Mouse (Mus musculus): ENCODE data around the gene Spon1. TPM values are rescaled to one million over a fixed set of nuclear protein-coding genes. Genes with fewer than 3 reads are reported as not detected.

Gene Spon1
- polyA plus RNA-seq, 1 experiment from 2014 or later: 79.1 TPM

GRCm38 (mm10) chr7:113795209-113795608, 29.4 kb downstream of the Spon1 start:
- Histone ChIP-seq H3K27ac (ENCODE audit: low read depth, low read length) (no peak overlapping the region), H3K4me1 (ENCODE audit: control insufficient read depth, insufficient read depth, low read length) (no peaks in the 10 kb centered on the region), H3K27me3 (ENCODE audit: control insufficient read depth, insufficient read depth, low read length) (no peaks in the 10 kb centered on the region), H3K36me3 (ENCODE audit: control insufficient read depth, insufficient read depth, low read length) (no peaks in the 10 kb centered on the region), H3K4me2 (ENCODE audit: low read depth) (no peak overlapping the region), H3K4me3 (ENCODE audit: low read depth, low read length) (no peak overlapping the region), H3K9ac (ENCODE audit: low read length) (no peak overlapping the region), H3K9me3 (ENCODE audit: control insufficient read depth, low read length) (no peaks in the 10 kb centered on the region)
- DNase-seq (ENCODE audit: low spot score): no peak
- no peak for ATAC-seq (ENCODE audit: insufficient read depth, low FRiP score, low TSS enrichment)
- WGBS: 67% methylated on average over 5 of the region's 5 CpGs

DNA sequence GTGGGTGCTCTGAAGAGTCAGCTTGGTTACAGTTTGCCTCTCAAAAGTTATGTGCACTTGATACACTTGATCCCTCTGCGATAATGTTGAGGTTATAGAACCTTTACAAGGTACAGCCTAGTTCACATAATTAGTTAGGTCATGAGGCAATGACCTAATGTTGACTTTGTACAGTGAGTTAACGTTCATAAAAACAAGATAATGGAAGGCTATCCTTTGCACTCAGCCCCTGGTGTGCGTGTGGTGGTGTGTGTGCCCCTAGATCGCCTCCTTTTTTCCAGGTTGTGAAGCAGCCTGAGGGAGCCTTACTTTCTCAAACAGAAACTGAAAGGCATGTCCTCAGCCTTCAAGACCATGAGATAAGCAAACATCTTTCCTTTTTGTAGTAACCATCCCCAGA, 31.3 kb downstream of the Spon1 start:
- Histone ChIP-seq H3K9ac (ENCODE audit: low read length) (no peak overlapping the region), H3K4me1 (ENCODE audit: control insufficient read depth, insufficient read depth, low read length) (no peaks in the 10 kb centered on the region), H3K4me2 (ENCODE audit: low read depth) (no peak overlapping the region), H3K36me3 (ENCODE audit: control insufficient read depth, insufficient read depth, low read length) (no peaks in the 10 kb centered on the region), H3K9me3 (ENCODE audit: control insufficient read depth, low read length) (no peaks in the 10 kb centered on the region), H3K27ac (ENCODE audit: low read depth, low read length) (no peak overlapping the region), H3K27me3 (ENCODE audit: control insufficient read depth, insufficient read depth, low read length) (no peaks in the 10 kb centered on the region), H3K4me3 (ENCODE audit: low read depth, low read length) (no peak overlapping the region)
- 85% methylated on average over 4 of the region's 4 CpGs for WGBS
- ATAC-seq (ENCODE audit: insufficient read depth, low FRiP score, low TSS enrichment): no peak
- DNase-seq (ENCODE audit: low spot score): no peak

DNA sequence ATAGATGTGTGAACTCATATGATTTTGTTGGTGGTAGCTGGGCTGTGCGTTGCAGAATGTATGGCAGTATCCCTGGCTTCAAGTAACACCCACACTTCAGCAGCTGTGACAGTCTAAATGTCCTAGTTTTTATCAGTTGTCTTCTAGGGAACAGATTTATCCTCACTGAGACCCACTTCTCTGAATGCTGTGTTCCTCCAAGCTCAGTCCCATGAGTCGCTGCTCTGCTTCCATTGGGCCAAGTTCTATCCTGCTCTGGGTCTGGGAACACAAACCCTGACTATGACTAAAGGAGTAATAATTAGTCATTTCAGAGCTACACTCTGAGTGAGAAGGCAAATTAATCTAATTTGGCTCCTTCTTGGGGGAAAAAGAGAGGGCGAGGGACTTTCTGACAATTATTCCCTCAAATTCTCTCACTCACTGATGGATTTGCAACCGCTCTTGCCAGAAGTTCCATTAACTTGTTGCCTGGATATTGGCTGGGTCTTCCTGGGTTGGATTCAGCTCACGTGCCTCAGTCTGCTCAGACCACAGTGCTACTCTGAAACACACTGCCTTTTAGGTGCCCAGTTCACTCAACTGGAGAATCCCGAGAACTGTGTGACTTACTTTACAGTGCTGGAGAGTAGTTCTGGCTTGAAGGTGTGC, 32.9 kb downstream of the Spon1 start:
- Histone ChIP-seq H3K4me3 (ENCODE audit: low read depth, low read length) (no peak overlapping the region), H3K27ac (ENCODE audit: low read depth, low read length) (no peak overlapping the region), H3K36me3 (ENCODE audit: control insufficient read depth, insufficient read depth, low read length) (no peaks in the 10 kb centered on the region), H3K9ac (ENCODE audit: low read length) (no peak overlapping the region), H3K4me1 (ENCODE audit: control insufficient read depth, insufficient read depth, low read length) (no peaks in the 10 kb centered on the region), H3K4me2 (ENCODE audit: low read depth) (no peak overlapping the region), H3K9me3 (ENCODE audit: control insufficient read depth, low read length) (no peaks in the 10 kb centered on the region), H3K27me3 (ENCODE audit: control insufficient read depth, insufficient read depth, low read length) (no peaks in the 10 kb centered on the region)
- ATAC-seq (ENCODE audit: insufficient read depth, low FRiP score, low TSS enrichment) (no peak), DNase-seq (ENCODE audit: low spot score) (no peak)
- WGBS: 92% methylated on average over 6 of the region's 6 CpGs

DNA sequence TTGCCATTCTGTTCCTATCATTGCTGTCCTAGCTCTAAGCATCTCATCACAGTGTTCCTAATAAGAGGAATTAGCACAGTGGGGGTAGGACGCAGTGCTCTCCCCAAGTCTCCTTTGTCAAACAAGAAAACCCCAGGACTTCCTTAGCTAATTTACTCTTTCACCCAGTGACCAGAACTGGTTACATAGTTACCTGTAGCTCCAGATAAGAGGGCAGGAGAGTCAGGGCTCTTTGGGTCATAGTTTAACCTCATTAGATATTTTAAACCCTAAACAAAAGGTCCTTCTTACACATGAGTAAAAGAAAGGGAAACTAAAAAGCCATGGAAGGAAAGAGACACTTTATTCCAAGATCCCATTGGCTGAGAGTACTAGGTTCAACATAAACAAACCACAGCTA, 44.0 kb downstream of the Spon1 start:
- 94% methylated on average over 1 of the region's 1 CpGs for WGBS
- H3K9me3 ChIP-seq (ENCODE audit: control insufficient read depth, low read length): no peaks in the 10 kb centered on the region
- ATAC-seq (ENCODE audit: insufficient read depth, low FRiP score, low TSS enrichment) (no peak), DNase-seq (ENCODE audit: low spot score) (no peak)
- H3K9ac ChIP-seq (ENCODE audit: low read length): no peak overlapping the region
- H3K27me3 ChIP-seq (ENCODE audit: control insufficient read depth, insufficient read depth, low read length): no peaks in the 10 kb centered on the region
- no peak overlapping the region for H3K27ac ChIP-seq (ENCODE audit: low read depth, low read length)
- H3K4me2 ChIP-seq (ENCODE audit: low read depth): no peak overlapping the region
- no peak overlapping the region for H3K4me3 ChIP-seq (ENCODE audit: low read depth, low read length)
- no peaks in the 10 kb centered on the region for H3K4me1 ChIP-seq (ENCODE audit: control insufficient read depth, insufficient read depth, low read length)
- no peaks in the 10 kb centered on the region for H3K36me3 ChIP-seq (ENCODE audit: control insufficient read depth, insufficient read depth, low read length)

GRCm38 (mm10) chr7:113811376-113812158, 45.8 kb downstream of the Spon1 start:
- Histone ChIP-seq H3K4me2 (ENCODE audit: low read depth) (no peak overlapping the region), H3K4me1 (ENCODE audit: control insufficient read depth, insufficient read depth, low read length) (no peaks in the 10 kb centered on the region), H3K9ac (ENCODE audit: low read length) (no peak overlapping the region), H3K36me3 (ENCODE audit: control insufficient read depth, insufficient read depth, low read length) (no peaks in the 10 kb centered on the region), H3K4me3 (ENCODE audit: low read depth, low read length) (no peak overlapping the region), H3K27ac (ENCODE audit: low read depth, low read length) (no peak overlapping the region), H3K9me3 (ENCODE audit: control insufficient read depth, low read length) (no peaks in the 10 kb centered on the region), H3K27me3 (ENCODE audit: control insufficient read depth, insufficient read depth, low read length) (no peaks in the 10 kb centered on the region)
- no peak for ATAC-seq (ENCODE audit: insufficient read depth, low FRiP score, low TSS enrichment)
- DNase-seq (ENCODE audit: low spot score): no peak
- 89% methylated on average over 10 of the region's 10 CpGs for WGBS

DNA sequence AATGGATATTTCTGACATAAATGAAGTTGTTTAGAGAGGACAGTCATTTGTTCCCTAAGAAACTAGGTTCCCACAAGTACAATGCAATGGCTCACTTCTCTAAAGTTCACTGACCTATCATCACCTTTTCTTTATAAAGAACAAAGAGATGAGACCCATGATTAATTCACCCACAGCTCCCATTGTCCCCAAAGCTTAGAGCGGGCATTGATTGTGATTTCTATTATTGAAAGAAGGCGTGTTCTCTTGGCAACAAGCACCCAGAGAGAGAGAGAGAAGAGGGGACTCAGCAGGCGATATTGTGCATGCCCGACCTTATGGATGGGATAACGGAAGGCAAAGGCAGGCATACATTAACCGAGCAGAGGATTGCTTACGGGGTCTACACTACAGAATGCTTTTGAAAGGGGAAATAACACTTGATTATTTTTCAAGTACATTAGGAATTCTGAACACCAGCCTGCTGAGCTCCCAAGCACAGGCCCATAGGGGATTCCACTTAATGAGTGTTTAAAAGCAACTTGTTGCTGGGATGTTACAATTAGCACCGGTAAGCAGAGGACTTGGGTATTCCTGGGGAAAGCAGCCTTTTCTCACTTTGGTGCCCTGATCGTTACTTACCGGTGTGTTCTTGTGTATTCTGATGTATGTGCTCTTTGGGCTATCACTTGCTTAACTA, 48.4 kb downstream of the Spon1 start:
- Histone ChIP-seq H3K36me3 (ENCODE audit: control insufficient read depth, insufficient read depth, low read length) (no peaks in the 10 kb centered on the region), H3K9me3 (ENCODE audit: control insufficient read depth, low read length) (no peaks in the 10 kb centered on the region), H3K27ac (ENCODE audit: low read depth, low read length) (no peak overlapping the region), H3K4me1 (ENCODE audit: control insufficient read depth, insufficient read depth, low read length) (no peaks in the 10 kb centered on the region), H3K9ac (ENCODE audit: low read length) (no peak overlapping the region), H3K27me3 (ENCODE audit: control insufficient read depth, insufficient read depth, low read length) (no peaks in the 10 kb centered on the region), H3K4me3 (ENCODE audit: low read depth, low read length) (no peak overlapping the region), H3K4me2 (ENCODE audit: low read depth) (no peak overlapping the region)
- DNase-seq (ENCODE audit: low spot score): peak; percentile 26
- no peak for ATAC-seq (ENCODE audit: insufficient read depth, low FRiP score, low TSS enrichment)
- 61% methylated on average over 10 of the region's 10 CpGs for WGBS

DNA sequence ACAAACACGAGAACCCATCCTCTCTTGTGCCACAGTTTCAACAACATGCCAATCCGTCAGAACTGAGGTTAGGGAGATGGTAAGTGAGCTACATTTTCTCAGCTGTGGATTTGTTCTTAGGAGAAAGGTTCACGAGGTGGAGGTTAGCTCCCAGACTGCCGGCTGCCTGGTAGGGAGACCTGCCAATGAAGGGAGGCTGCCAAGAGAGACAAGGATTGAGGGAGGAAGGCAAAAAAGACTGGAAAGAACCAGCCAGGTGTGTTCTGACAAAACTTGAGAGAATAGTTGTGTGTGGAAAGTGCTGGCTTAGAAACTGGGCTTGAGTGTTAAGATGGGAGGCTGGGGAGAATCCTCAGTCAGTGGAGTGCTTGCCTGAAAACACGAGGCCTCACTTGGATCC, 49.9 kb downstream of the Spon1 start:
- no peak for ATAC-seq (ENCODE audit: insufficient read depth, low FRiP score, low TSS enrichment)
- Histone ChIP-seq H3K4me2 (ENCODE audit: low read depth) (no peak overlapping the region), H3K9me3 (ENCODE audit: control insufficient read depth, low read length) (no peaks in the 10 kb centered on the region), H3K4me3 (ENCODE audit: low read depth, low read length) (no peak overlapping the region), H3K36me3 (ENCODE audit: control insufficient read depth, insufficient read depth, low read length) (no peaks in the 10 kb centered on the region), H3K27ac (ENCODE audit: low read depth, low read length) (no peak overlapping the region), H3K9ac (ENCODE audit: low read length) (no peak overlapping the region), H3K4me1 (ENCODE audit: control insufficient read depth, insufficient read depth, low read length) (no peaks in the 10 kb centered on the region), H3K27me3 (ENCODE audit: control insufficient read depth, insufficient read depth, low read length) (no peaks in the 10 kb centered on the region)
- 80% methylated on average over 5 of the region's 5 CpGs for WGBS
- DNase-seq (ENCODE audit: low spot score): no peak

DNA sequence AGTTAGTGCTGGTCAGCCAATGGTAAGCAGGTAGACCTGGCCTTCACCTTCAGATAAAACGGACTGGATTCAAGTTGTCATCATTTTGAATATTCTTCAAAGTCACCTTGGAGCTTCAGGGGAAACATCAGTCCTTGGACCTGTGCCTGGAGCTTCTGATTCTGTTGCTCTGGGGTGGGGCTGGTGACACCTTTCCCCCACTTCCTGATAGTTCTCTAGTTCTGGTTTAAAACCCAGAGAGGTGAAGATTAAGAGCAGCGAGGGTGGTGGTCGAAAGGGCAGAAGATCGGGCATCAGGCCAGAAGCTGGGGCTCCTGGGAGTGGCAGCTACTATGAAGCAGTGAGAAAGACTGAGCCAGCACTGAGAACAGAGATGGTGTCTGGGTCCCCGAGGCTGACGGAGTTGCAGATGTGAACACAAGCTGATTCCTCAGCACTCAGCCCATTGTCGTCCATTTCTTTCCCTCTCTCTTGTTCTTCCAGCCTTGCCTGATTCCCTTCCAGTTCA, 51.1 kb downstream of the Spon1 start:
- no peak overlapping the region for H3K9ac ChIP-seq (ENCODE audit: low read length)
- H3K4me2 ChIP-seq (ENCODE audit: low read depth): no peak overlapping the region
- no peak overlapping the region for H3K27ac ChIP-seq (ENCODE audit: low read depth, low read length)
- DNase-seq (ENCODE audit: low spot score) (no peak), ATAC-seq (ENCODE audit: insufficient read depth, low FRiP score, low TSS enrichment) (no peak)
- no peaks in the 10 kb centered on the region for H3K27me3 ChIP-seq (ENCODE audit: control insufficient read depth, insufficient read depth, low read length)
- H3K4me3 ChIP-seq (ENCODE audit: low read depth, low read length): no peak overlapping the region
- no peaks in the 10 kb centered on the region for H3K4me1 ChIP-seq (ENCODE audit: control insufficient read depth, insufficient read depth, low read length)
- H3K36me3 ChIP-seq (ENCODE audit: control insufficient read depth, insufficient read depth, low read length): no peaks in the 10 kb centered on the region
- WGBS: 76% methylated on average over 7 of the region's 7 CpGs
- H3K9me3 ChIP-seq (ENCODE audit: control insufficient read depth, low read length): no peaks in the 10 kb centered on the region

All from neural tube, embryonic 11.5 days (tissue).